Mouse (Mus musculus) c-Kit-positive CD71-positive TER-119-positive erythroid progenitor cells, embryonic 14.5 days (primary cell): ENCODE results near the gene Gna14.

Experiments
- DNase-seq: peaks from one replicate; pipeline ENCODE4 v3.0.0-alpha.2; 2013; ENCODE audit warnings: low spot score

The Gna14 gene

DNA sequence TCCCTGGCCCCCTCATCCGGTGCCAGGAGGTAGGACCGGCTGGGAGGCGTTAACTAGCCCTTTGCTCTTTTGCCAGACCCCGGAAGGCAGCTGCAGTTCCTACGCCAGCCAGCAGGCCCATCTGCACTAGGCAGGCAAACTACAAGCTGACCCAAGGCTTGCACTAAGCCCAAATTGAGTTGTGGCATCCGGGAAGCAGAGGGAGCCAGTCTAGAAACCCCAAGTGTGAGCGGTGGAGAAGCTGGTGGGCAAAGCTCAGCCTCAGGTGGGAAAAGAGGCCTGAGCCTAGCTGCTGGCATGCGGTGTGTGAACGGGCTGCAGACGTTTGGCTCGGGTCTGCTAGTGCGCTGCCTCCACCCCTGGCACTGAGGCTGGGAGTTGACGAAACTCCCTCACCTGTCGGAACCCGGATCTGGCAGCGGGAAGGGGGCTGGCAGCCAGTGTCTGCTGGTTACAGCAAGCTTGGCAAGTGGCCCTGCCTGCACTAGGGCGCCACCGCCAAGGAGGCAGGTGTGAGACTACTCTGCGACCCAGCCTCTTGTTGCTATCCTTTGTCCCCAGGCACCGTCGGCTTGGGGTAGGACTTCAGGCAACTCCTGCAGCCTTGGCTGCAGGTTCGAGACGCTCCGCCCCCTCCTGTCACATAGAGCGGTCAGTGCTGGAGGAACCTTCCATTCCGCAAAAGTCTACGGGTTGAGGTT, at the start of gene Gna14:
Gene Gna14 (plus strand): TSS at position 232 of the 701 bp plus-strand sequence.
- DNase-seq = peak; percentile 44

DNA sequence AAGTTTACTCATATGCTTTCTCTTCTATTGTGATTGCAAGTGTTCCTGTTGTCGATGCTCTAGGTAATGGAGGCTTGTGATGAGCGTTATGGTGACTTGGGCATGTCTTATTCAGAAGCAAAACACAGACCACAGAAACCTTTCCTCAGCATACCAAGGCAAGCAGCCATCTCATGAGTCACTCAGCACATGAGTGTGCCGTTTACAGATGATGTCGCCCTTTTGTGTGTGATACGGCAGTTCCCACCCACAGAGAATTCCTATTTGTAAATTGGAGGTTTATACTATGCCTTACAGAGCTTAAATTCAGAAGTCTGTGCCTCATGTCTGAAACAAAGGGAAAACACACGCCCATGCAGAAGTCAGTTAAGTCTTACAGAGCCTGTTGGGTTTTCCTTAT, 49.0 kb upstream of the Gna14 start:
- DNase-seq = no peak

DNA sequence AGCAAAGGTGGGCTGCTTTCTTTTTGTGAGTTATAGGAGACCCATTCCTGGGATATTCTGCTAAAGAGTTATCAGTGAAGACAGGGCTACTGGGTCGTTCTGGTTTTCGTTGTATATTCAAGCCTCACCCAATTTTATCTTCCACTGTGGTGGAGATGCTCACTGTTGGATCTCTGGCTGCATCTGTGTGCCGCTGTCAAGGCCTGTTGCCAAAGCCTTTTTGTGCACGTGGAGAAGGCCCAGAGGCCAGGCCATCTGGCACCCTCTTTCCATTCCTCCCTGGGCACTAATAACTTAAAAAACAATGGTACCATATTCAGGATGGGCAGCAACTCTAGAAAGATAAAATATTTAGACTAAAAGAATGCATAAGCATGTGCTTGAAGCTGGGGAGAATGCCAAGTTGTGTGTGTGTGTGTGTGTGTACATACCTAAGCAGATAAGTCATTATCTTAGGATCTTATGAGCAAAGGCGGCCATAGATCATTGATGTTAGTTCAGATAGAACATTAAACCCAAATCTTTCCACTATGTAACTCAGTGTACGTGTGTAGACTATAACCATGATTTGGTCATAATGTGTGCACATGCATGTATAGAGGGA, 45.3 kb upstream of the Gna14 start:
- no peak for DNase-seq

DNA sequence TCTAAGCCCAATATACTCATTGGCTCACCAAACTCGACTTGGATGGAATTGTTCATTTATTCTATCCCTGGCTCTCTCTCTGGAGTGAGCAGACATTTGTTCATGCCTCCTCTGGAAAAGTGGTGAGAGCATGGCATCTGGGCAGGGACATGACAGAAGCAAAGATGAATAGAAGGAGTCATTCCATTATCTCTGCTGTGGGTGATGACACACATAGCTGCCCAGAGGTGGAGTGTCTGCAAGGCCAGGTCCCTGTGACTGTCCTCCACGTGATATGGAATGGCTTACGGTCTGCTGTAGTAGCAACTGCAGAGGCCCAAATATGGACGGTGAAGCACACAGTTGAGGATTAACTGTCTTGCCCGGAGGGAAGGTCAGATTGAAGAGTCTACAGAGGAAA, 41.2 kb upstream of the Gna14 start:
- DNase-seq = no peak

DNA sequence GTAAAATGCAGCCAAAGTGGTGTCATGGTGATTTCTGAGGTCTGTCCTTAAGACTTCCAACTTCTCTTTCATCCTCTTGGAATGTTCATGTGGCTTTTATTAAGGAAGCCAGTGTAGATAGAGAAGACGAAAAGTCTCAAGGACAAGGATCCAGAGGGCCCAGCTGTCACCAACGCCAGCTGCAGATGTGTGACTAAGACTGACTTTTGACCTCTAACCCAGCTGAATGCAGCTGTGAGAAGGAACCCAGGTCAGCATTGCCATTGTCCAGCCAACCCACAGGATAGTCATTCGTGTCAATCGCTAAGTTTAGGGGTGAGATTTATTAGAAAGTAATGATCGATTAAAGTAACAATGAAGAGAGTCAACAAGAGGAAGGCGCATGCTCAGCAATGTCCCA, 32.5 kb upstream of the Gna14 start:
- no peak for DNase-seq

DNA sequence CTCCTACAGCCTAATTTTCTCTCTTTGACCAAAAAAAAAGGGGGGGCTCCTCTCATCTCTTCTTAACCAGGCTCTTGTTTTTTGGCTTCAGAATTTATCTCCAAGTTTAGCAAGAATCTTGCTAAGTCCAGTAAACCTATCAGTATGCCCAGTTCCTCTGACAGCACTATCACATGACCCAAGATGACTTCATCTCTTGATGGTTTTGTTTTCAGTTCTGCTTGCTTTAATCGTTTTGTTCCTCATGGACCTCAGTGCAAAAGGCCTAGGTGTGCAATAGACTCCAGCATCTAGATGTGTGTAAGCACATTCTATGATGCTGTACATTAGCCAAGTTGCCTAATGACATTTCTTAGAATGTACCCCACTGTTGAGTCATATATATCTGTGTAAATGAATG, 27.8 kb upstream of the Gna14 start:
- DNase-seq = no peak

DNA sequence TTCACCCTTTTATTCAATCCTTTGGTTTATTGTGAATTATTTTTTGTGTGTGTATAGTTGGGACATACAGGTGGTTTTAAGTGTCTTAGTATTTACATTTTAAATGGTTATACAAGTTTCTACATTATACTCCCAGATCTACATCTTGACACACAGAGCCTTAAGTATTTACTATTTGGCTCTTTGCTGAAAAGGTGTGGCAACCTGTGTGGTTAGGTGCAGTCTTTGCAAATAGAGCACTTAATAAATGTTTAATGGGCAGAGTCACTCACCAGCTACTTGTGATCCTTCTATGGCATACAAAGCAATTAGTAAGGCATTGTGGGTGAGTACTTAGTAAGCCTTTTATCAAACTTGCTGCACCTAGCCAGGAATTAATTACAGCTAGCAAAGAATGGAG, 24.3 kb upstream of the Gna14 start:
- DNase-seq = no peak

DNA sequence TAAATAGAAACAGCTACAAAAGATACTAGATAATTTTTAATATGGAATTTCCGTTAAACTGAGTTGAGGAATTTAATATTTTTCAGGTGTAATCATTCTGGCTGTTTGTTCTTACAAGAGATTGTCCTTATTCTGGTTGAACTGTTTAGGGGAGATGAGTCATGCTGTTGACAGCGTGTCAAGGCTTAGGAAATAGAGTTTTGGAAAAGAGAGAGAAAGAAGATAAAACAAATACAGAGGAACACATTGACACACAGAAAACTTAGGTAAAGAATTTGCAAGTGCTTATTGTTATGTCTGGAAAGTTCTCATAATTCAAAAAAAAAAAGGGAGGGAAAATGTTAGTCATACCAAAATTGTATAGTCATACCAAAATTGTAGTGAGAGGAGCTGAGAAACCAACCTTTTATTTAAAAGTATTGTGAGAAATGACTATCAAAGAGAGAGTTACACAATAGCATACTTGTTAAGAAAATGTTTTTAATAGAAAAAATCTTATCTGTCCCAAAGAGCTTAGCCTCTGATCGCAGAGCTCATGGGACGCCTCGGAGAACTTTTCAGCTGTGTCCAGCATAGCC, 17.4 kb upstream of the Gna14 start:
- DNase-seq = no peak

DNA sequence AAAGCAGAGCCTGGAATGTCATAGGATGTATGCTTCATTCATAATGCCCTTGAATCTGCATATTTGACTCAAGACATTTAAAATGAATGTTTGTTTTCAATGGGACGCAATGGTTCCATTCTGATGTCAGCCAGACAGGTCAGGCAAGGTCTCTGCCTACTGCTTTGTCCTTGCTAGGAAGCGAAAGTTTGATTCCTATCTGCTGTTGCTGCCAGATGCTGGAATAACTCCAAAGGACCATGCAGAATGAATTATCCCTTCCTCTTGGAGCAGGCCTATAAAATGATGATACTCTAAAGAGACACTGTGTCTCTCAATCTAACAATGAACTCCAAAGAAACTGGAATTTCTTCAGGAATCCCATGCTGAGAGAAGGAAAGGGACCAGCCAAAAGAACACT, 10.0 kb upstream of the Gna14 start:
- no peak for DNase-seq

DNA sequence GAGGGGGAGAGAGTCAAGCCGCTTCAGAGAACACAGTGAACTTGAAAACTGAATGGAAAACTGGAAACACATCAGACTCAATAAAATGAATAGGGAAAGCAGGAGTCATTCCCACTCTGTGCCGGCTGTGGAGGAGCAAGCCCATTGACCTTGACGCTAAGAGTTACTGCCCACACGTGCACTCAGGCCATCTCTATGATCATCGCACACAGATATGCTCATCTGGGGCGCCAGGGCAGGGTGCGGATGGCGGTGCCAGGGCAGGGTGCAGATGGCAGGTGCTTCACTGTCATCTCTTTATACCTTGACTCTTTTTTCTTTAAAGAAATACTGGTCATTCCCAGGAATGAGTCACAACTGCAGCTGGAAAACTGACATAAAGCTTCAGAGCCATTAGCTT, 4.2 kb upstream of the Gna14 start:
- no peak for DNase-seq

DNA sequence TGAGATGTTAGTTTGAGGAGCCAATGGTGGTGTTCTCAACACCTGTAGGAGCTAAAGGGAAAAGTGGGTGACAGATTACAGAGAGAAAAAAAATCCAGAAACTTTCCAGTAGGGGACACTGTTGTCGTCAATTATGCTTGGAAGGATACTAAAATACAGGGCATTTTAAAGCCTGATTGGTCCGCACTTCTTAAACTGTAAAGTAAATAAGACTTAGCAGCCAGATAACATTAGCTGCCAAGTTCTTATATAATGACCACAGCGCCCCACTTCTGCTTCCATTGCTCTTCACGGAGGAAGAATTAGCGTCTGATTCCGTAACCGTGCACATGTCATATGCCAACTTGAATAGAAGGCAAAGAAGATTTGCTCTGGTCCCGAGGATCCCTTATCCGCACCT, 683 bp upstream of the Gna14 start:
- DNase-seq = peak; percentile 44

DNA sequence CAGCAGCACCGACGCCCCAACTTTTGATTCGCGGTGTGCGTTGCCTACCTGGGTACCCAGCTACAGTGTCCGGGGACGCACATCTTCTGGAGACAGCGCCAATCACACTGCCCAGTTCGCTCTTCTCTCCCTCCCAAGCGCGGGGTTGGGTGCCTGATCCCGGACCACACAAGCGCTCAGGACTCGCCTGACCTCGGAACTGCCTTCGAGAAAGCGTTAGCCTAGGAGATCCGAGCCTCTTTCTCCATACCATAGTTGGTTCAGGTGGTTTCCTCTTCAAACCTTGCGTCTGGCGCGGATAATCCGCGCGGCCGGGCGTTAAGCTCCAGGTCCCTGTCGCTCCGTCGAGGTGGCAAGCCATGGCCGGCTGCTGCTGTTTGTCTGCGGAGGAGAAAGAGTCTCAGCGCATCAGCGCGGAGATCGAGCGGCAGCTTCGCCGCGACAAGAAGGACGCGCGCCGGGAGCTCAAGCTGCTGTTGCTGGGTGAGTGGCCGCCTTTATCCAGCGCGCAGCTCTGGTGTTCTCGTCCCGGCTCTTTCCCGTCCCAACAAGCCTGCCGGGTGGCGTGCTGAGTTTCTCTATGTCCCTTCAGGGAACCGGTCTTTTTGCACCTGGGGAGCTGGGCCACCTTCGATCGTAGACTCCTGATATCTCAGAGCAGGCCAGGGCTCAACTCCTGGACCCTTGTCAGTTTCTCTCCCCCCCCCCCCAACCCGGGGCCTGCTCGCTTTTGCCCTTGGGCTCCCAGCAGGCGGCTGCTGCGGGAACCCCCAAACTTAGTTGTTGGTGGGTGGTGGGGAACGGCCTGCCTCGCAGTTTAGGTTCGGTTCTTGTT, 990 bp downstream of the Gna14 start:
- peak; percentile 14 for DNase-seq

DNA sequence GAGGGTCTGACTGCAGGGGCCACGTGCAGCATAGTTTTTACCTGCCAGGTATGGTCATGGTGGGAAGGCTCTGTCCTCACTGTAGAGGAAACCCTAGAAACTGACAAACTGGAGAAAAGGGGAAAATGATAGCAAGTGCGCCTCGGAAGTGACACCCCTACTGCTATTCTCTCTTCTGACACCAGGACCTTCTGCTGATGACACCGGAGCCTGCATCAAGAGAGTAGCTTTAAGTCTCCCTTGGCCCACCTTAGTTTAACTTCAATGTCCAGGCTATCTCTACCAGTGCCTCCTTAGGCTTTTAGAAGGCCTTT, 1.6 kb downstream of the Gna14 start:
- DNase-seq = no peak

DNA sequence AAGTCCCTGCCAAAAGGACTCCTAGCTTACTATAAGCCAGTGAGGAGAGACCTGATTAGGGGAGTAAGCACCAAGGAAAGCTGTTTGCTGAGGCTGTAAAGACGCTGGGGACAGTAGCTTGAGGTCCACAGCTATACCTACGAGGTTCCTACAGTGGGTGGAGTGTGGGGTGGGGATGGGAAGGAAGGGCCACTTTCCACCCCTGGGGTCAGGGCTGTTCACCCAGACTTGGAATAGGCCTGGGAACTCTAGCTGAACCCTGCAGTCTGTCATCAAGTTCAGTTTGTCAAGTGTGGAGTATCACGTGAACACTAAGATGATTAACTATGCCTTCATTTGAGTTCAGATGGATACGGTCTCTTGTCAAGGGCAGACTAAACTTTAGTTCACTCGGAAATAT, 2.3 kb downstream of the Gna14 start:
- DNase-seq = no peak

DNA sequence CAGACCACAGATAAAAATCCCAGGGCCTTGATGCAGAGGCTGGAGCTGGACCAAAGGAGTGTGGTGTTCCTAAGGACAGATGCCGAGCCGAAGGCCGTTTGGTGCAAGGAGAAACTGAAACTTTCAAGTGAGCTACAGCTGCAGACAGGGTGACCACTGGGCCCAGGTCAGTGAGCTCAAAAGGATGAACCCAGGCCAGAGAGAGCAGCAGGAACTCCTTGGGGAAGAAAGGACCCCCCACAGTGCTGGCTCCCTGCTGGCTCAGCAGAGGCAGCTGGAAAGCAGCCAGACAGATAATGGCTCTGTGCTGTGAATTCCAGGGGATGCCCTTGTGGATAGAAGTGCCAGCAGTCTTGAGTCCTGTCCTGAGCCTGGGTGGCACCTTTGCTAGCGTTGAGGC, 3.7 kb downstream of the Gna14 start:
- no peak for DNase-seq

DNA sequence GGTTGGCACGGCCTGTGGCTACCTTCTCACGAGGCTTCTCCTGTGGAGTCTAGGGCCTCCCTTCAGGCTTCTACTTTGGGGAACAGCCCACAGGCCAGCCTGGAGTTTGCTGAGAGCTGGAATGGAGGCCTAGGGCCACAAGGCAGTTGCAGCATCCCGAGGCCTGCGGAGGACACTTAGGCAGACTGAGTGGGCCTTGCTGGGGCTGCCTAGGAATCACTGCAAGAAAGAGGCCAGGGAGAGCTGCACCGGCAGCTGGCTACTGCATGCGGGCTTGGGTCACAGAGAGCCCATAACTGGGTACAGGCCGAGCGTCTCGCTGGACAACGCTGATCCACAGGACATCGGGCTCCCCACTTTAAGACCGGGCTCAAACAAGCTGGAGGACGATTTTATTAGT, 4.3 kb downstream of the Gna14 start:
- DNase-seq = no peak

DNA sequence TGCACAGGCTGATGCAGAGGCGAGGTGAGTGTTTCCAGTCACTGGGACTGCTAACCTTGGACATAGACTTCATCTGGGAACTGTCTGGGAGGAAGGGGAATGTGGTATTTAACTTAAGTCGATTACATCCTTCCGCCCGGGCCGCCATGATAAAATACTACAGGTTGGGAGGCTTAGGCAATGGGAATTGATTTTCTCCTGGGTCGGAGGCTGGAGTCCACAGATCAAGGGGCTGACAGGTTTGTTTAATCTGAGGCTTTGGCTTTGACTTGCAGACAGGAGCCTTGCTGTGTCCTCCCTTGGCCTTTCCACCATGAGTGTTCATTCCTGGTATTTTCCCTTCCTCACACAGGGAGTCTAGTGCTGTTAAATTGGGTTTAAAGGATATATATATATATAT, 5.8 kb downstream of the Gna14 start:
- DNase-seq = no peak

DNA sequence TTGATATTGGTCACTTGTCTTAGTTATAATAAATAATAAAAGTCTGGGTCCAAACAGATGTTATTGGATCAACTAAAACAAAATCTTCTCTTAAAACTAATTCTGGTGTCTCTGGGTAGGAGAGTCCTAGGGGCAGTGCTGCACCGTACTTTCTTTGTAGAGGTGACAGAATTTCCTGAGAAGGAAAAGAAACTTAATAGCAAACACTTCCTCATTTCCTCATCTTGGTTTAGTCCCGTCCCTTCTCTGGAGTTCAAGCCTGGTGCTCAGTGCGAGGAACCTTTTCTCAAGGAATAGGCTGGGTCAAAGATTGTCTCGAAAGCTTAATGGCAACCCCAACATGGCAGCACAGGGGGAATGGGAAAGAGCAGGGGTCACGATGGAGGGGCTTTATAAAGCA, 7.8 kb downstream of the Gna14 start:
- no peak for DNase-seq

DNA sequence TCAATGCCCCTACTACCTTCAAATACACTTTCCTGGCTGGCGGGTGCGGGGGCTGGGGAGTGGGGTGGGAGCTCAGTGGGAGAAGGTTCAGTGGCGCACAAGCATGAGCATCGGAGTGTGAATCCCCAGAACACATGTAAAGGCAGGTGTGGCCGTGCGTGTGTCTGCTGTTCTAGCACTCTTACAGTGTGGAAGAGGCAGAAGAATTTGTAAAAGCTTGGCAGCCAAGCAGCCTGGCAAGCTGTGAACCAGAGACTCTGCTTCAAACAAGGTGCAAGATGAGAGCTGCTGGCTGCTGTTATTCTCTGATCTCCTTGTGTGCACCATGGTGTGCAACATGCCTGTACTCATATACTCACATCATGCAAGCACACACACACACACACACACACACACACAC, 11.1 kb downstream of the Gna14 start:
- no peak for DNase-seq

DNA sequence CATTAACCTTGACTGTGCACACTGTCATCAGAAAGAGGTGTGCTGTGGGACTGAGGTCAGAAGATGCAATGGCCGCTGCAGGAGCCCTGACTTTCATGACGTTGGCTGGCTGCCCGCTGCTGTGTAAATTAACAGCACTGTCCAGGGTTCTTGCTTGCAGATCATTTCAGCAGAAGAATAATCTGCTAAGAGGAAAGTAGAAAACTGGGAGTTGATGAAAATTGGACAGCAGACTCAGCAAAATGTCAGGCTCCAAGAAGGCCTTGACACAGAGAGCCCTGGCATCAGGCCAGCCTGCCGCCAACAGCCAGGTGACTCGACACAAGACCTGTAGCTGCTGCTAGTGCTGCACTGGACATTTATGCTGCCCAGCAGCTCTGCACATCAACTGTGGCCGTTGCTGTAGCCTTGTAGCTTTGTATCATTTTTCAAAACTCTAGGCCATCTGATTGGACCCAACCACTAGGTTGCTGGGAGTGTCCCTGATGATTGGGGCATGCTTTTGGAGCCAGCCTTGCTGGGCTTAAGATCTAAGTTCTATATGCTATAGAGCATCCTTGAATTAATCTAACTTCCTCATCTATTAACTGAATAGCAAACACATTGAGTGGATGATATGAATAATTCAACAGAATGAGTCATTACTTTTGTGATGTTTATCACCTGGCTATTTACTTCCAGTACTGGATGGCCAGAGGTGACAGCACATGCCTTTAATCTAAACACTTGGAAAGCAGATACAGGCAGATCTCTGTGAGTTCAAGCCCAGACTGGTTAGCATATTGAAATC, 12.5 kb downstream of the Gna14 start:
- DNase-seq = no peak

DNA sequence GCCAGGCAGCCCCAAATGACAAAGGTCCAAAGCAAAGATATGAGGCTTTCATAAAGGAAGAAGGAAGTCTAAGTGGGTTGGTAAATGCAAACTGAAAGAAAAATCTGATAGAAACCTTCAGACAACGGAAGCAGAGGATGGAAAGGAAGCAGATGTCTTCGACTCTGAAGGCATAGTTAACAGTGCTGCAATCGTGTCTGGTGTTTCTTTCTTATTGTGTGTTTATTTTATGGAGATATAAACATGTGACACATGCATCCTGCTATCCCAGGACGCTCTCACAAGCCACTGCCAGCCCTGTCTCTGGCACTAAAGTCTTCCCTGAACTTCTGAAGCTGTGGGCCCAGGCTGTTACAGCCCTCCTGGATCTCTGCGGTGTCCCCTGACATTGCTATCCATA, 13.2 kb downstream of the Gna14 start:
- no peak for DNase-seq

DNA sequence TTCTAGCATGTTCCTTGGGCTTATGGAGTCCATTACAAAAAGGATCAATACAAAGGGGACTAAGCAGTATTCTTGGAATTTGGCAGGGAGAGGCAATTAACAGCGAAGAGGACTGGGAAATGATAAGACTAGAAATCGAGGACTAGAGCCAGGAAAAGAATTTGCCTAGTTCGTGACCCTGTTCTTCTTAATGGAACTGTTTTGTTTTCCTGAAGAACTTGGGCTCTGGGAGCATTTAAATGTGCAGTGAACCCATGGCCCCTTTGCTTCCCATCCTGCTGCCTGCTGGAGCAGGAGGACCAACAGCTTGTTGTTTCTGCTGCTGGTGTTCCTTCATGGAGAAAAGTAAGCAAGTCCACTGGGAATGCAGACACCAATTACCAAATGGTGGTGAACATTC, 15.3 kb downstream of the Gna14 start:
- no peak for DNase-seq
